Mouse (Mus musculus) MEL (cell line): ENCODE data around the gene Il31ra. TPM values are rescaled to one million over a fixed set of nuclear protein-coding genes. Genes with fewer than 3 reads are reported as not detected.

Experiments
- DNase-seq: peaks from one replicate; pipeline ENCODE4 v3.0.0; 2011; ENCODE audit warnings: low read depth, low spot score
- H3K27ac ChIP-seq: 2 replicates; pipeline ENCODE4 v1.5.1; 2012; ENCODE audit warnings: low read depth, mild to moderate bottlenecking, control low read depth, low read length, moderate library complexity; ENCODE audit not compliant: control insufficient read depth
- H3K27me3 ChIP-seq, 2 experiments: fragments of 150-350 bp in 1 of 2; sonication (generic) in 1 of 2; 2 replicates each; pipeline ENCODE4 v1.6.1; 2012; ENCODE audit warnings: low read length in 2 of 2, mild to moderate bottlenecking in 2 of 2, improper control_type of control experiment in 1 of 2, moderate library complexity in 1 of 2; ENCODE audit not compliant: insufficient read depth in 2 of 2, control insufficient read depth in 1 of 2
- H3K36me3 ChIP-seq, 2 experiments: 2 replicates each; pipeline ENCODE4 v1.6.1; 2012 to 2014; ENCODE audit warnings: low read length in 2 of 2, improper control_type of control experiment in 1 of 2, inconsistent platforms in 1 of 2, mild to moderate bottlenecking in 1 of 2; ENCODE audit not compliant: insufficient read depth in 2 of 2, control insufficient read depth in 1 of 2
- H3K4me1 ChIP-seq, 2 experiments: fragments of 150-350 bp in 1 of 2; sonication (generic) in 1 of 2; 2 replicates each; pipeline ENCODE4 v1.6.1; 2012; ENCODE audit warnings: low read length in 2 of 2, improper control_type of control experiment in 1 of 2, mild to moderate bottlenecking in 1 of 2; ENCODE audit not compliant: insufficient read depth in 2 of 2, control insufficient read depth in 1 of 2
- H3K4me3 ChIP-seq, 2 experiments: fragments of 150-350 bp in 1 of 2; sonication (generic) in 1 of 2; 2 replicates each; pipeline ENCODE4 v1.5.1; 2012; ENCODE audit warnings: low read depth in 2 of 2, low read length in 2 of 2, mild to moderate bottlenecking in 2 of 2, moderate library complexity in 2 of 2, control low read depth in 1 of 2, improper control_type of control experiment in 1 of 2; ENCODE audit not compliant: control insufficient read depth in 1 of 2, insufficient read depth in 1 of 2
- H3K79me2 ChIP-seq: 2 replicates; pipeline ENCODE4 v1.6.1; 2012; ENCODE audit warnings: mild to moderate bottlenecking, low read length, moderate library complexity; ENCODE audit not compliant: control insufficient read depth, poor library complexity, insufficient read depth
- H3K9ac ChIP-seq: 2 replicates; pipeline ENCODE4 v1.6.1; 2012; ENCODE audit warnings: low read depth, mild to moderate bottlenecking, control low read depth, low read length, moderate library complexity; ENCODE audit not compliant: control insufficient read depth, poor library complexity, severe bottlenecking
- H3K9me3 ChIP-seq: fragments of 150-350 bp; sonication (generic); replicated peaks from 2 replicates; pipeline ENCODE4 v1.6.1; 2012; ENCODE audit warnings: mild to moderate bottlenecking, low read length, improper control_type of control experiment, moderate library complexity; ENCODE audit not compliant: insufficient read depth
- BHLHE40 ChIP-seq: IDR thresholded peaks from 2 replicates; pipeline ENCODE4 v1.6.1; 2012; ENCODE audit warnings: low read depth, mild to moderate bottlenecking, inconsistent platforms, low read length, improper control_type of control experiment, borderline replicate concordance
- CHD1 ChIP-seq: IDR thresholded peaks from 2 replicates; pipeline ENCODE4 v1.6.1; 2012; ENCODE audit warnings: low read depth, mild to moderate bottlenecking, inconsistent platforms, low read length, improper control_type of control experiment
- CHD2 ChIP-seq: IDR thresholded peaks from 2 replicates; pipeline ENCODE4 v1.6.1; 2011; ENCODE audit warnings: low read length, improper control_type of control experiment
- CTCF ChIP-seq, 3 experiments: IDR thresholded peaks in 2 of 3; conservative IDR thresholded peaks in 1 of 3; 2 replicates each; pipeline ENCODE4 v1.5.1; 2011 to 2012; ENCODE audit warnings: low read length in 3 of 3, low read depth in 2 of 3, mild to moderate bottlenecking in 2 of 3, improper control_type of control experiment in 1 of 3, inconsistent platforms in 1 of 3, mixed read lengths in 1 of 3, moderate library complexity in 1 of 3; ENCODE audit not compliant: control insufficient read depth in 1 of 3, insufficient read depth in 1 of 3, poor library complexity in 1 of 3, severe bottlenecking in 1 of 3
- E2F4 ChIP-seq: IDR thresholded peaks from 2 replicates; pipeline ENCODE4 v1.6.1; 2011; ENCODE audit warnings: low read depth, low read length, improper control_type of control experiment, borderline replicate concordance
- EP300 ChIP-seq, 2 experiments: IDR thresholded peaks; 2 replicates each; pipeline ENCODE4 v1.6.1; 2011; ENCODE audit warnings: improper control_type of control experiment in 2 of 2, low read length in 2 of 2, low read depth in 1 of 2, mild to moderate bottlenecking in 1 of 2
- ETS1 ChIP-seq: IDR thresholded peaks from 2 replicates; pipeline ENCODE4 v1.6.1; 2012; ENCODE audit warnings: low read depth, mild to moderate bottlenecking, inconsistent platforms, low read length, improper control_type of control experiment, moderate library complexity
- GATA1 ChIP-seq: IDR thresholded peaks from 2 replicates; pipeline ENCODE4 v1.6.1; 2011; ENCODE audit warnings: low read depth, low read length, improper control_type of control experiment
- HCFC1 ChIP-seq: IDR thresholded peaks from 2 replicates; pipeline ENCODE4 v1.6.1; 2012; ENCODE audit warnings: low read depth, mild to moderate bottlenecking, inconsistent platforms, low read length, improper control_type of control experiment, moderate library complexity
- JUND ChIP-seq: IDR thresholded peaks from 2 replicates; pipeline ENCODE4 v1.6.1; 2011; ENCODE audit warnings: low read depth, mild to moderate bottlenecking, improper control_type of control experiment, low read length
- KAT2A ChIP-seq: conservative IDR thresholded peaks from 2 replicates; pipeline ENCODE4 v1.6.1; 2012; ENCODE audit warnings: low read depth, low read length, improper control_type of control experiment, inconsistent platforms
- MAFK ChIP-seq: IDR thresholded peaks from 2 replicates; pipeline ENCODE4 v1.6.1; 2011; ENCODE audit warnings: low read depth, mild to moderate bottlenecking, low read length, improper control_type of control experiment, borderline replicate concordance
- MAZ ChIP-seq: IDR thresholded peaks from 2 replicates; pipeline ENCODE4 v1.6.1; 2012; ENCODE audit warnings: low read depth, mild to moderate bottlenecking, inconsistent platforms, low read length, improper control_type of control experiment
- MEF2A ChIP-seq: IDR thresholded peaks from 2 replicates; pipeline ENCODE4 v1.6.1; 2014; ENCODE audit warnings: low read depth, mild to moderate bottlenecking, inconsistent platforms, low read length, improper control_type of control experiment; ENCODE audit not compliant: poor library complexity, insufficient replicate concordance, severe bottlenecking; ENCODE audit errors: extremely low read depth
- MXI1 ChIP-seq: IDR thresholded peaks from 2 replicates; pipeline ENCODE4 v1.6.1; 2011; ENCODE audit warnings: mild to moderate bottlenecking, low read depth, low read length, improper control_type of control experiment
- MYB ChIP-seq: IDR thresholded peaks from 2 replicates; pipeline ENCODE4 v1.6.1; 2011; ENCODE audit warnings: mild to moderate bottlenecking, low read depth, low read length, improper control_type of control experiment
- MYC ChIP-seq: IDR thresholded peaks from 2 replicates; pipeline ENCODE4 v1.6.1; 2011; ENCODE audit warnings: low read depth, mild to moderate bottlenecking, low read length, improper control_type of control experiment, moderate library complexity
- NRF1 ChIP-seq: IDR thresholded peaks from 2 replicates; pipeline ENCODE4 v1.6.1; 2014; ENCODE audit warnings: low read depth, mild to moderate bottlenecking, inconsistent platforms, low read length, improper control_type of control experiment, moderate library complexity; ENCODE audit not compliant: poor library complexity, insufficient read depth, severe bottlenecking
- POLR2AphosphoS2 ChIP-seq: IDR thresholded peaks from 2 replicates; pipeline ENCODE4 v1.6.1; 2011; ENCODE audit warnings: low read length, improper control_type of control experiment
- RAD21 ChIP-seq: IDR thresholded peaks from 2 replicates; pipeline ENCODE4 v1.6.1; 2011; ENCODE audit warnings: mild to moderate bottlenecking, low read depth, low read length, improper control_type of control experiment
- RCOR1 ChIP-seq: IDR thresholded peaks from 2 replicates; pipeline ENCODE4 v1.6.1; 2012; ENCODE audit warnings: low read depth, mild to moderate bottlenecking, inconsistent platforms, low read length, improper control_type of control experiment
- TAL1 ChIP-seq: IDR thresholded peaks from 2 replicates; pipeline ENCODE4 v1.6.1; 2012; ENCODE audit warnings: mild to moderate bottlenecking, inconsistent platforms, low read length, moderate library complexity, mixed read lengths
- ZKSCAN1 ChIP-seq: IDR thresholded peaks from 2 replicates; pipeline ENCODE4 v1.6.1; 2012; ENCODE audit warnings: low read depth, mild to moderate bottlenecking, inconsistent platforms, low read length, improper control_type of control experiment, moderate library complexity
- polyA plus RNA-seq, 2 experiments: library from polyadenylated mRNA; stranded (reverse) in 1 of 2; unstranded in 1 of 2; fragments of >175 nt in 1 of 2; fragments of >200 nt in 1 of 2; gene quantifications; 2 replicates each; pipeline versions ENCODE4 v1.2.1 to v1.2.4; 2012; ENCODE audit warnings: low replicate concordance in 2 of 2, low read depth in 1 of 2; ENCODE audit not compliant: insufficient read length in 2 of 2, insufficient read depth in 1 of 2, missing spikeins in 1 of 2
- total RNA-seq: library from RNA; depleted of rRNA; stranded (reverse); fragments of 300-350 nt; gene quantifications from 2 replicates; pipeline ENCODE4 v1.2.3, GENCODE M21; 2012

Il31ra gene
- total and polyA plus RNA-seq, 3 experiments = 2.1 to 2.2 TPM; not detected in 1

DNA sequence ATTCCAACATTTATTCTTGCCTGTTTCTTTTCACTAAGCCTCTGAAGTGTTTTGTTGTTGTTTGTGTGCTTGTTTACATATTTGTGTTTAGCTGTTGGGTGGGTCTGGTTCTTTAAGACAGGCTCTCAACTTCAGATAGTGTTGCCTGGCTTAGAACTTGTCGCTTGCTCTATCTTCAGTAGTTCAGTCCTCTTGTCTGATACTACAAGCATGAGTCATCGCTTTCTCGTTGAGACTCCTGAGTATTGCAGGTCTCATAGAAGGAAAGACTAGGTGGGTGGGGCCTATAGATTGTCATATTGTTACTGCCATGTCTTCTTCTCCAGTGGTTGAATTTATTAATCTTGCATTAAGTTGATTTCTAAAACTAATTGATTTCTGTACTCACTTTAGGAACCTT, 104.1 kb downstream of the Il31ra start:
- Histone ChIP-seq H3K4me1 (peaks cover 4 to 5% of the 10 kb centered on the region in 2 experiments; a peak in 2 of 4 replicates), H3K9ac (no peak overlapping the region), H3K27ac (no peak overlapping the region), H3K27me3 (no peaks in the 10 kb centered on the region), H3K36me3 (peaks cover 0 to 8% of the 10 kb centered on the region in 2 experiments; a peak in 2 of 4 replicates), H3K4me3 (no peak overlapping the region), H3K79me2 (no peaks in the 10 kb centered on the region), H3K9me3 (no peaks in the 10 kb centered on the region)
- peak in 1 of 2 experiments; percentile 54; a peak in 2 of 4 replicates for TF ChIP-seq EP300 (IDR thresholded peaks at IDR 0.05; ENCODE audit: low read depth in 1 of 2, low read length in 2 of 2)
- TF ChIP-seq GATA1 = 0 out of 2 replicates have a peak, but pooled peaks have one; percentile 35
- no peak for TF ChIP-seq MYB
- no peak for TF ChIP-seq MAFK
- TF ChIP-seq MXI1 = no peak
- no peak for TF ChIP-seq CHD2
- no peak for TF ChIP-seq KAT2A
- TF ChIP-seq TAL1 = no peak
- 0 out of 2 replicates have a peak, but pooled peaks have one; percentile 68 for TF ChIP-seq JUND
- TF ChIP-seq MYC = no peak
- TF ChIP-seq CHD1 = no peak
- TF ChIP-seq ZKSCAN1 = no peak
- TF ChIP-seq MAZ = no peak
- no peak for TF ChIP-seq BHLHE40
- no peak for TF ChIP-seq MEF2A
- no peak for TF ChIP-seq E2F4
- TF ChIP-seq RAD21 = no peak
- peak; percentile 44; the same call in 1 of the 2 replicates for TF ChIP-seq ETS1
- no peak for TF ChIP-seq HCFC1
- DNase-seq = peak; percentile 80

DNA sequence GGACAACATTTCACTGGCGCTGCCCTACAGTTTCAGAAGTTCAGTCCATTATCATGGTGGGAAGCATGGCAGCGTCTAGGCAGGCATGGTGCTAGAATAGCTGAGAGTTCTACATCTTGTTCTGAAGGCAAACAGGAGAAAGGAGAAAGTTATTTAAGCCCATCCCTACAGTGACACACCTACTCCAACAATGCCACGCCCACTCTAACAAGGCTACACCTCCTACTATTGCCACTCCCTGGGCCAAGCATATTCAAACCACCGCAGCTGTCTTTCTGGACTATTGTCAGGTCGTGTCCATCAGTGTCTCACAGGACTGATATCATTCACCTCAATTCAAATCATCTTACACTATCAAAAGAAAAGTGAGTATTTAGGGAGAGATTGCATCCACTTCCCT, 107.5 kb downstream of the Il31ra start:
- Histone ChIP-seq H3K4me1 (peaks cover 4 to 5% of the 10 kb centered on the region in 2 experiments; a peak in 2 of 4 replicates), H3K9me3 (no peaks in the 10 kb centered on the region), H3K79me2 (no peaks in the 10 kb centered on the region), H3K27me3 (no peaks in the 10 kb centered on the region), H3K27ac (no peak overlapping the region), H3K4me3 (no peak overlapping the region), H3K9ac (no peak overlapping the region), H3K36me3 (peaks cover 0 to 8% of the 10 kb centered on the region in 2 experiments; a peak in 2 of 4 replicates)
- TF ChIP-seq CTCF (IDR thresholded peaks at IDR 0.05 in 2 of 3, conservative IDR thresholded peaks at IDR 0.05 in 1 of 3; ENCODE audit: control insufficient read depth in 1 of 3, insufficient read depth in 1 of 3, low read depth in 2 of 3, low read length in 3 of 3, poor library complexity in 1 of 3, severe bottlenecking in 1 of 3) (no peak), NRF1 (no peak), JUND (no peak), CHD1 (no peak), RCOR1 (no peak), POLR2AphosphoS2 (no peak)
- DNase-seq = no peak
